Mouse (Mus musculus) cerebral cortex, adult 2 months (tissue): Measurements from ENCODE around the gene 1700016H13Rik.

ENCODE experiments used
- WGBS: fragments of 180-500 bp; shearing (Covaris S2); methylation state at CpG from one replicate; pipeline ENCODE4 v1.1.7; 2018; 5-methylcytosine and 5-hydroxymethylcytosine counted together

Gene 1700016H13Rik

DNA sequence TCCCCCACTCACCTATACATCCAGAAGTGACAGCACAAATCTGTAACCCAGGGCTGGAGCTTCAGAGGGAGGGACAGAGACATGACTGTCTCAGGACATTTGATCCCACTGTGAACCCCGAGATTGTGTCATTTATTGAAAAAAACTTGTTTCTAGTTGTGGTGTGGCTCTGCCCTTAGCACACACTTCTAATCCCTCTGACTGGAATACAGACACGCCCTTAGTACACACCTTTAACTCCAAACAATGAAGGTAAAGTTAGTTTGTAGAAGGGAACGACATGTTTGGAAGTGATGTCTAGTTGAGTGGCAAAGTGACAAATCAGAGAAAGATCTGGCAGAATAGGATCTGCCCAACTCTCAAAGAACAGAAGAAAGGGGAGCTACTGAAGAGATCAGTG lies 16.0 kb upstream of the 1700016H13Rik start:
- WGBS, result 88% methylated on average over 3 of the region's 3 CpGs

DNA sequence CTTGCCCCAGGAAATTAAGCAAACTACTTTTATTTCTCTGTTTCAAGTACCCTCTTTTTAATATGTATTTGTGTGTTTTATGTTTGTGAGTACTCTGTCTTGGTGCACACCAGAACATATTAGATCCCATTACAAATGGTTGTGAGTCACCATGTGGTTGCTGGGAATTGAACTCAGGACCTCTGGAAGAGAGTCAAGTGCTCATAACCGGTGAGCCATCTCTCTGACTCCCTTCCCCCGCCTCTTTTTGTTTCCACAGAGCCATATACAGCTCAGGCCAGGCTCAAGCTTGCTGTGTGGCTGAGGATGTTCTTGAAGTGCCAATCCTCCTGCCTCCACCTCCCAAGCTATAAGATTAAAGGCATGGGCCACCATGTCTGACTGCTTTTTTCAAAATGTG lies 10.1 kb upstream of the 1700016H13Rik start:
- 85% methylated on average over 2 of the region's 2 CpGs for WGBS

DNA sequence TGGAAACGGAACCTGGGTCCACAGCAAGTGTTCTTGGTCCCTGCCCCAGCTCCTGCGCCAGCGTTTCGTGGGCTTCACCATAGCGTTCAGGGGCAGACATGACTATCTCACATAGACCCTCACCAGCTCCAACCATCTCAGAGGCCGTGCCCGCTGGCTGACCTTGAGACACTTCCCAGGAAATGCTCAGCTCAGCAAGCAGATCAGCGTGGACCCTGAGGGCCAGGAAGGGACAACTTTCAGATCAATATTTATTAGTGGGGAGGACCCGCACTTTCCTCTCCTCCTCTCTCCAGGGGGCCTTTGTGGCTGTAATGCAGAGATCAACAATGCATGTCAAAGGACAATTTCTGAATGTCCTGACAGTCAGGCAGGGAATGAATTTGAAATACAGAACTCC lies 9.1 kb upstream of the 1700016H13Rik start:
- 86% methylated on average over 9 of the region's 9 CpGs for WGBS

DNA sequence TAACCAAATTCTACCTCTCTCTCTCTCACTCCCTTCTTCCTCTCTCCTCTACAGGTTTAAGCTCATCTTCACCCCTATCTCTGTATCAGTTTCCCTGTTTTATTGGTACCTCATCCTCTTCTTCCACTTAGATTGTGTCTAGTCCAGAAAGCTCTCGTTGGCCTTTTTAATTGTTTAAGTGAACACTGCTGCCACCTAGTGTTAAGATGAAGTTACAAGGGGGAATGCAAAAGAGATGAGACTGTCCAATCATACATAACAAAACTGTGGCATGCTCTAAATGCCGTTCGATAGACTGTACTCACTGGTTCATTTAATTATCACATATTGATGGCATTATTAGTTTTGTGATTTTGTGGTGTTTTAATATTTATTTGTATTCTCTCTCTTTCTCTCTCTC lies 3.8 kb upstream of the 1700016H13Rik start:
- WGBS, result 18% methylated on average over 3 of the region's 3 CpGs

DNA sequence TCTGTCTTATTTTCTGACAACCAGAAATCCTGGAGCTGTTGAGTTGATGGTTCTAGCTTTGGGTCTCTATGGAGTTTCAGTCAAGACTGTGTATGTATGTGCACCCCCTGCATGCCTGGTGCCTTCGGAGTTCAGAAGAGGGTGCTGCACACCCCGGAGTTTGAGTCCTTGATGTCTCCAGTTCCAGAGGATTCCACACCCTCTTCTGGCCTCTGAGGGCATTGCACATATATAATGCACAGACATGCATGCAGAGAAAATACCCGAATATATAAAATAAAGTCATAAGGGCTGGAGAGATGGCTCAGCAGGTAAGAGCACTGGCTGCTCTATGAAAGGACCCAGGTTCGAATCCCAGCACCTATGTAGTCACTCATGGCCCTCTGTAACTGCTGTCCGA lies 3.1 kb upstream of the 1700016H13Rik start:
- 62% methylated on average over 5 of the region's 5 CpGs for WGBS

DNA sequence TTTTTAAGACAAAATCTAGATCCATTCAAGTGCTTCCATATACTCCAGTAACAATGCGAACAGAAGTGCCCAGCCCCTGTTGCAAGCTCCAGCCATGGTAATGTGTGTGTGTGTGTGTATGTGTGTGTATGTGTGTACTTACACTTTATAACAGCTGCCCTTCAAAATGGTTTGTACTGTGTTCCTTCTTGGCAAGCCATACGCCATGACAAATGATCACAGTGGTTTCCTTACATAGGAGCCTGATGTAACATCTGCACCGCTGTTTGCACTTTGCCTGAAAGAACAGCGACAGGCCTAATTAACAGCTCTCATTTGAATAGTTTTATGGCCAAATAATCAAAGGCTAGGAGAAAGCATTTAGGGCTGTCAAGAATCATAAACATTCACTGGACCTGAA lies 1.0 kb downstream of the 1700016H13Rik start:
- 66% methylated on average over 4 of the region's 4 CpGs for WGBS

DNA sequence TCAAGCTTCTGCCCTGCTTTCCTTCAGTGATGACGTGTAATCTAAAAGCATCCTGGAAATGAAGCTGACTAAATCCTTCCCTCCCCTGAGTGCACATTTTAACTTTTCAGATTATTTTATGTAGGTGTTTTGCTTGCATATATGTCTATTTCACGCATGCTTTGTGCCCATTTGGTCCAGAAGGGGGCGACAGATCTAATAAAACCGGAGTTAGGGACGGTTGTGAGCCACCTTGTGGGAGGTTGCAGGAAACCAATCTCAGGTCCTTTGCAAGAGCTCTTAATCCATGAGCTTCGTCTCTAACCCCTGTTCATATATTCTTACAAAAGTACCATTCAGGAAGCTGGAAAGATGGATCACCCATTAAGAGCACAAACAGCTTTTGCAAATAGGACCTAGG lies 1.6 kb downstream of the 1700016H13Rik start:
- whole genome bisulfite sequencing, result 36% methylated on average over 6 of the region's 6 CpGs

DNA sequence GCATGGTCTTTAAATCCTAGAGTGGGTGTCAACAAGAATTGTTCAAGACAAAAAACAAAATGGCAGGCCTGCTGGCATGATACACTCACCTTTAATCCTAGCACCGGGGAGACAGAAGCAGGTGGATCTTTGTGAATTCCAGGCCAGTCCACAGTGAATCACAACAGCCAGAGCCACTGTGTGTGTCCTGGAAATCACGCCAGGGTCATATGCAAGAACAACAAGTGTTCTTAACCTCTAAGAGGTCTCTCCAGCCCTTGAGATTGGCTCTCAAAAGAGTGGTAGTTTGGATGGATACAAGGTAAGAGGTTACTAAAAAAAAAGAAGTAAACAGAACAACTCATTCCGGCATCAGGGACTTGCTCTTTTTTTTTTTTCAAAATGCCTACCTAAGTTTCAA lies 8.5 kb downstream of the 1700016H13Rik start:
- 88% methylated on average over 3 of the region's 3 CpGs for WGBS

DNA sequence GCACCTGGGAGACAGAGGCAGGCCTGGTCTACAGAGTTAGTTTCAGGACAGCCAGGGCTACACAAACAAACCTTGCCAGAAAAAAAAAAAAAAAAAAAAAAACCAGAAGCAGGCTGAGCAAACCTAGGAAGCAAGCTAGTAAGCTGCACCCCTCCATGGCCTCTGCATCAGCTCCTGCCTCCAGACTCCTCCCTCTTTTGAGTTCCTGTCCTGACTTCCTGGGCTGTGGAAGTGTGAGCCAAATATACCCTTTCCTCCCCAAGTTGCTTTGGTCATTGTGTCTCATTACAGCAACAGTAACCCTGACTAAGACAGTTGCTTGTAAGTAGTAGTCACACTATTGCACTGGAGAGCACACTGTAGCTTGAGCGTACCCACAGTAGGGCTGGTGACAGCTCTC lies 11.6 kb downstream of the 1700016H13Rik start:
- WGBS, result 97% methylated on average over 1 of the region's 1 CpGs

DNA sequence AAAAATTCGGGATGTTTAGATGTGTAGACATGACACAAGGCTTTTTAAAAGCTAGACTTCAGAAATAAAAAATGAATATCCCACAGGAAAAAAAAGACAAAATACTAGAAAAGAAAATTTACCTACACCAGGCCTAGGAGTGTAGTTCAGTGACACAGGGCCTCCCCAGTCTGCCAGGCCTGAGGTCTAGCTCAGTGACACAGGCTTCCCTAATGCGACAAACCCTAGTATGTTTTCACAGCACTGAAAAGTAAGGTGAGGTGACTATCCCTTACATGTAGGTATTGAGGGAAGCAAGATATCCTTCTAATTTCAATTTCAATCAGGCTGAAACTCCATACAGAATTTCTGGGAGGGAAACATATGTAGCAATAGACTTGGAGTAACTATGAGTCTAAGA lies 18.6 kb downstream of the 1700016H13Rik start:
- WGBS, result 91% methylated on average over 2 of the region's 2 CpGs

DNA sequence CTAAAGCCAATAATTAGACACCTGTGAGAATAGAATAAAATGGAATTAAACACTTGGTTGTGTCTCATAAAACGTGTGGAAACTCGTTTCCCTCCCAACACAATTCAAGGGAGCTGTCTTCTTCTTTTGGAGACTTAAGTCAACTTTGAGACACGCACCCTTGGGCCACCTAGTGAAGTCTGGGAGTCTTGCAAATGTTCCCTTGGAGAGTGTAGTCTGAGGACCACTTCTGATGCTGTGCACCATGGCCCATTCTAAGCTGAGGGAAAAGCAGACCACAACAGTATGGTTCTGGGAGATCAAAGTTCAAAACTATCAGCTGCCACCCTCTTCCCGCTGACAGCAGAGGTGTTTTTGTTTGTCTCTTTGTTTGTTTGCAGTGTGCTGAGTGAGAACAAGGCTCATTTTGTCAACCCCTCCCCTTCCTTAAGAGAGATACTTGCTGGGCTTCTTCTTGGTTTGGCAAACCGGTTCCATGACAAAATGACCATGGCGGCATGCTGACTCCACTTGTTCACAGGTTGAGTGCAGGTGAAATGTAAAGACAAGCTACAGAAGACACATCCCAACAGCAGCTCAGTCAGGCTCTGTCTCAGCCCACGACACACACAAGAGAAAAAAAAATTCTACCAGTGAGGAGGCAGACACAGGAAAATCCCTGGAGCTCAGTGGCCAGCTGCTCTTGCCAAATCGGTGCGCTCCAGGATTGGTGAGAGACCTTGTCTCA lies 25.8 kb downstream of the 1700016H13Rik start:
- WGBS, result 67% methylated on average over 9 of the region's 9 CpGs

DNA sequence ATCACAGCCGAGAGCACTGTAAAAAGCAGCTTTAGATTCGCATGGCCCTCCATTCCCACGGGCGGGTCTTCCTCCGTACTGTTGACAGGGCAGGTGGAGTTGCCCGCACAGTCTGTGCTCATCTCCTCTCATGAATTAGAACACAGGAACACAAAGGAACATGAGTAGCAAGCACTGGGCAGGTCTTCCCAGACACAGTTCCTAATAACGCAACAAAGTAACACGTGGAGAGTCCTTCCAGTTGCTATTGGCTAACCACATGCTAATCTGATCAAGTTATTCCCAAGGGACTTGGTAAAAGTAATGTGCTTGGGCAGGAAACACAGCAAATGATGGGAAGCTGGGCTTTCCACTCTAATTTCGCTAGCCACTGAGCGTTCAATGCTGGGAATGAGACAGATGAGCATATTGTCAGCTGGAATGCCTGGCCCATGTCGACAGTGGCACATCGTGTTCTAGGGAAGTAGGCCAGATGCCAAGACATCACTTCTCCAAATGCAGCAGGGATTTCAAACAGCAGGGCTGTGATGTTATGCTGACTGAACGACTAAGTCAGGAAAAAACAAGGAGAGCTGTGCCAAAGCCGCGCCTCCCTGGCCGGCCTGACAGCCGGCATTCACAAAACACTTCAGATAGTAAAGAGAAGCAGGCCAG lies 26.6 kb downstream of the 1700016H13Rik start, which contains the start of gene Slc10a6:
TSS of gene Slc10a6 (minus strand) at position 293 of the 654 bp plus-strand sequence.
- 45% methylated on average over 17 of the region's 17 CpGs for WGBS

DNA sequence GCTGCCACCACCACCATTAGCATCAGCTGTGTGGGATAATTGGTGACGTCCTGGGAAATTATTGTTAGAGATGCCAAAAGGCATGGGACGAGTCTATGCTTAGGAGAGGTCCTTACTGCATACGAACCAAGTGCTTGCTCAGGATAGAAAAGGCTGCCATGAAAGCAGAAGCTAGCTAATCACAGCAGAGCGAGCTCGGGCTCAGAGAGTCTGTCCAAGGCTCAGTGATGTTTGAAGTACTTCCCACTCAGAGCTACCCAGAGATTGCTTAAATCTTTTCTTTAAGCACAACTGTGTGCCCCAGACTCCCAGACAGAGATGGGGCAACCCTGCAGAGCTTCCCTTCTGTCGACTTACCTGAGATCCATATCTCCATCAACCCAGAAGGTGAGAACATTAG lies 27.3 kb downstream of the 1700016H13Rik start:
- 92% methylated on average over 6 of the region's 6 CpGs for WGBS

DNA sequence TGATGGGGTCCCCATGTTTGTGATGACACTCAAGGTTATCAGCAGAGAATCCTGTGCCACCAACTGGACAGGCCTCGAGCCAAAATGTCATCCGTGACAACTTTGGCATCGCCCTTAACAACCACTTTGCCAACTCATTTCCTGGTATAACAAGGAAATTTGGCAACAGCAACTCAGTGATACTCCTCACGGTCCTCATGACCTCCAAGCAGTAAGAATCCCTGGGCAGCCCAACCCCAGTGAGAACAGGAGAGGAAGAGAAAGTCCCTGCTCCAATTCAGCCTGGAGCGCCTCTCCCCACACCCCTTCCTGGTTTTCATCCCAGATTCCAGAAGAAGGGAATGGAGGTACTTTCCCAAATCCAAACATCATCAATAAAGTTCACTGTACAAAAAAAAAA lies 31.0 kb downstream of the 1700016H13Rik start:
- 91% methylated on average over 5 of the region's 5 CpGs for WGBS

DNA sequence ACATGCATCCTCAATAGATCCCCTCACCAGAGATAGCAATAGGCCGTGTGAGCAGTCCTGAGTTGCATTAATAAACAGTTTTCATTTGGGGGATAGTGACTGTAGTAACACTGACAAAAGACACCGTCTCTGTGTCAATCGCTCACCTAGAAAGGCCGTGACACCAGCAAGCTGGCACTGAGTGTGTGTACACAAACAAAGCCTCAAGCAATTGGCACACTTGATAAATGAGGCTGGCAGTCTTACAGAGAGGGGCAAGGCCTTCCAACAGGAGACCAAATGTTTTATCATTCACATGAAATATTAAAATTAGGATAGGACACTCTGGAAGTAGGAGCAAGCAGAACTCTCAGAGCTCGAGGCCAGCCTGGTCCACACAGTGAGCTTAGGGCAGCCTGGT lies 33.5 kb downstream of the 1700016H13Rik start:
- 75% methylated on average over 5 of the region's 5 CpGs for WGBS

DNA sequence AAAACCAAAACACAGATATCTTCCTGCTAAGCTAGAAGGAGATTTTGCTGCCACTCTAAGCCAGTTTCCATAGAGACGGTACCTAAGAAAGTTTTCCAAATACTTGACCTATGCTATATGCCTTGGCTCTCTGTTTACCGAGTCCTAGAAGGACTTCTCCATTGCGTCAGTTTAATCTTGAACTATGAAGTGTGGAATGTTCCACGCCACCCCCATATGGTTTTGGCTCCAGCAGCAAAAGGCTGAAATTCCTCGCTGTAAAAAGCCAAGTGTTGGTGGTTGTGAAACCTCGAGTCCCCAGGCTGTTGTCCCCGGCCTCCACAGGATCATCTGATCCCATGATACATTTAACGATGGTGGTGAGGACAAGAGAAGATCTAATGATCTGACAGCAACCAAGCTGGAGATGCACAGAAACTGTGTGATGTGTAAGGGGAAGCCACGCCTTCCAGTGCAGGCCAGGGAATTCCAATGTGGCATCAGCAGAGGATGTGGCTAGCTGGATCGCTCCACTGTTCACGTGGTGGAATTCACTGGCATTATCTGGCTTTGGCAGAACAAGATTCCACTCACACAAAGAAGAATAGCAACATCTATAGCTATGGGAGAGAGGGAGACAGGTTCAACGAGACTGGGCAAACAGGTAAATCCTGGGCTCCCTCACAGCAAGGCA lies 35.4 kb downstream of the 1700016H13Rik start:
- 70% methylated on average over 12 of the region's 12 CpGs for WGBS

DNA sequence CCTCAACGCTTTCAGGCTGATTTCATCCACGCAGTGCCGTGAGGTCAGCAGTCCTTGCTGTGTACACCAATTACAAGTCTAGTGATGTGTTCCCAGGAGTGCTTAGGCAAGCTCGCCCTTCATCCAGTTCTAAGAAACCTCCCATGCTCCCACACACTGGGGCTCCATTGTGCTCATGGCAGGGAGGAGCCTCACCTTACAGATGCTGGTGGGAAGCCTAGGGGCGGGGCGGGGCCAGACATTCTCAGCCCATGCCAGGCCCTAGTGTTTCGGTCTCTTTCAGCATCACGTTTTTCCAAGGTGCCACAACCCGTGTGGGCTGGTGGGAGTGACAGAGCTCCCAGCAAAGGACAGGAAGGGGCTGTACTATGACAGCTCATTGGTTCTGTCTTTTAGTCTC lies 38.6 kb downstream of the 1700016H13Rik start:
- WGBS, result 78% methylated on average over 9 of the region's 9 CpGs

DNA sequence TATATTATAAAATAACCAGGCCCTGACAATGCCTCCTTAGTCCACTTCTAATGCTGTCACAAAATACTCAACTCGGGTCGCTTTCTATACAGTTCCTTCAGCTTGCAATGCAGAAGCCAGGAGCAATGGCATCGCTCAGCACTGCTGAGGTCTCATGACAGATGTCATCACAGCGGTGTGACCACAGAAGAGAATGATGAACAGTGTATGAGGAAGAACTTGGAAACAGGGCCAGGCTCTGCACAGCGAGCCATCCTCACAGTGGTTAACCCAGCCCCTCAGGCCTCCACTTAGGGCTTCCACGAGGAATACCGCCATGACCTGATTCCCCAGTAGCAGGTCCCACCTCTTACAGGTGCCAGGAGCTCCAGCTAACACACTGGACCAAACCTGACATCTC lies 41.5 kb downstream of the 1700016H13Rik start:
- 94% methylated on average over 7 of the region's 7 CpGs for WGBS

DNA sequence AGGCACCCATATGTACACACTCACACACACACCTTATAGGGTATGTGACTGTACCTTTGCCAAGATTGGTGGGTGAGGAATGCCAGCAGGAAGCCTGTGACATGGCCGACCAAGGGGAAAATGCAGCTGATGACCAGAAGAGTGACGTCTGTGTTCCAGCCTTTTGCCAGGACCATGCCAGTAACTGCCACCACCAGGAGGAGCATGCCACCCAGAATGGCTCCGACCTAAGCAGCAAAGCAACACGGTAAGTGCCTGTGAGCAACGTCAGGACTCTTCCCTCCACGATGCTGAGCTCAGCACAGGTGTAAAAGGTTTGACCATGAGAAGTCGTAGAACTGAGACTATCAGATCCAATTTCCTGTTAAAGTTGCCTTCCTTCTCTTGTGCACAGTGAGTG lies 43.5 kb downstream of the 1700016H13Rik start:
- 87% methylated on average over 7 of the region's 7 CpGs for WGBS

DNA sequence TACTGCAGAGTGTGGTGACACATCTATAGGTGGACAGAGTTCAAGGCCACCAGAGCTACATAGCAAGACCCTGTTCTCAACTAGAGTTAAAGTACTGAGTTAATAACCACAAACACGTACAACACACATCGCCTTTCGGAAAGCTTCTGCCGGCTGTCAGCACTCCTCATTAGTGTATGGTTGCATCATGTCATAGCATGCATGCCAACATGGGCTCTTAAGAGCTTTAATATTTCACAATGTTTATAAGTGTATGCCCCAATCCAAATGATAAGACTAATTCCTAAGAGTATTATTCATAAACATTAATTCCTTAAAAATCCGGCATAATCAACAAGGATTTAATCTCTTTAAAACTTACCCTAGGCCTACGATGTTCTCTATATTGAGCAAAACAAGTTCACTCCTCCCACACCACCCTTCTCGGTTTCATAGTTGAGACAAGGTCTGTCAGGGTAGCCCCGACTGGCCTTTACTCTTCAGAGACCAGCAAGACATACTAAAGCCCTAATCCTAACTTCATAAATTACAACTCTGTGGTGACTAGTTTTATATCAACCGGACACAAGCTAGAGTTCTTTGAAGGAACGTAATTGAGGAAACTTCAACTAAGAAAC lies 44.8 kb downstream of the 1700016H13Rik start:
- WGBS, result 93% methylated on average over 10 of the region's 10 CpGs

DNA sequence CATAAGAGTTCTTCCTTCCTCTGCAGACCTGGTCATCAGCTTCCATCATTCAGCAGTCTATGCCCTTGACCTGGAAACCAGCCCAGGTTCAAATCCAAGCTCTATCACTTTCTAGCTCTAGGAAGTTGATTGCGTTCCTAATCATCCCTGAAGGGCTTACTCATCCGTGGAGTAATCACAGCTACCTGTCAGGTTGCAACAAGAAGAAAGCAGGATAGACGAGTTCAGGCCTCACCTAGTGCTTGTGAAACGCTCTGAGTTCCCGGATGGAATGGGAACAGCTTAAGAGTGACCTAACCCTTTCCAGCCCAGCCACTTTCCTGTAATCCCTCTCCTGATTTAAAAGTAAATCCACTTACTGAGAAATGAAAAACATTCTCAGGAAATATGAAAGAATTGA lies 45.7 kb downstream of the 1700016H13Rik start:
- WGBS, result 89% methylated on average over 5 of the region's 5 CpGs

DNA sequence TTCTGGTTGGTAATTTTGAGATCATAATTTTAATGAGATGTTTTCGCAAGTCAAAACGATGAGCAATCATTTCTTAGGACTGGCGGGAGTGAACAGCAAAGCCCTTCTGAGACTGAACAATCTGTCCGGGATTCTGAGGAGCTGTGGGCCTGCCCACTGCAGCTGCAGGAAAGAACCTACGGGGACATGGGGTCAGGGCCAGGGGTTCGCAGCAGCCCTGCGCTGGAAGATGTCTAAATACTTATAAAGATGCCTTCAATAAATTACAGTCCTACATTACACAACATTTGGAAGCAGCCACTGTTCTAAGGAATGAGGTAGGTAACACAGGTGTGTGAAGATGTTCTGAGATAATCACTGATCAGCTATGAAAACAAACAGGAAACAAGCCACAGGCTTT lies 50.1 kb downstream of the 1700016H13Rik start:
- WGBS, result 86% methylated on average over 7 of the region's 7 CpGs
